Mouse (Mus musculus) gonadal fat pad, adult 2 months (tissue): ENCODE results near the gene Hectd4. TPM values are rescaled to one million over a fixed set of nuclear protein-coding genes. Genes with fewer than 3 reads are reported as not detected.

Source experiments
- DNase-seq: peaks from one replicate; pipeline ENCODE4 v3.0.0-alpha.2; 2012; ENCODE audit warnings: low read depth
- polyA plus RNA-seq: library from polyadenylated mRNA; depleted of rRNA; stranded (reverse); fragments of >200 nt; gene quantifications from 2 replicates; pipeline ENCODE4 v1.2.3, GENCODE M21; 2012; rRNA removed

Gene Hectd4
- polyA plus RNA-seq, 1 experiment, result 13.0 TPM

GRCm38 (mm10) chr5:121397187-121398145 is 177.4 kb downstream of the Hectd4 start, which contains the start of gene Naa25:
TSS of gene Naa25 (plus strand) at chr5:121397936.
- peak; percentile 98 for DNase-seq

- DNase-seq, result no peak
Measured at GRCm38 (mm10) chr5:121398146-121398964, 178.3 kb downstream of the Hectd4 start.

- DNase-seq, result no peak
Measured at GRCm38 (mm10) chr5:121398965-121399462, 179.0 kb downstream of the Hectd4 start.

GRCm38 (mm10) chr5:121399540-121399939 is 179.5 kb downstream of the Hectd4 start:
- DNase-seq, result no peak

- DNase-seq, result no peak
Measured at GRCm38 (mm10) chr5:121400064-121400463, 180.0 kb downstream of the Hectd4 start.

GRCm38 (mm10) chr5:121400849-121401248 is 180.8 kb downstream of the Hectd4 start:
- no peak for DNase-seq

- no peak for DNase-seq
Measured at GRCm38 (mm10) chr5:121407856-121408255, 187.8 kb downstream of the Hectd4 start.

- DNase-seq, result no peak
Measured at GRCm38 (mm10) chr5:121410975-121411374, 191.0 kb downstream of the Hectd4 start.

Other genes with a start within 250 kb of the Hectd4 start
- not detected in 2 replicates for gene Rph3a, start 210.1 kb upstream of the Hectd4 start, polyA plus RNA-seq
- 57.6 and 60.3 TPM in 2 replicates for gene Ptpn11, start 28.8 kb upstream of the Hectd4 start, polyA plus RNA-seq
- 380 and 391 TPM in 2 replicates for gene Rpl6, start 15.7 kb upstream of the Hectd4 start, polyA plus RNA-seq
- 71.9 and 82.8 TPM in 2 replicates for gene Trafd1, start 165.4 kb downstream of the Hectd4 start, polyA plus RNA-seq
- gene Naa25, start 177.7 kb downstream of the Hectd4 start, polyA plus RNA-seq, result 7.9 and 8.0 TPM in 2 replicates
- gene Tmem116, start 231.7 kb downstream of the Hectd4 start, polyA plus RNA-seq, result 11.1 and 12.0 TPM in 2 replicates
- 65.3 and 66.6 TPM in 2 replicates for gene Erp29, start 232.3 kb downstream of the Hectd4 start, polyA plus RNA-seq